Mouse (Mus musculus) forebrain, embryonic 12.5 days (tissue): Measurements from ENCODE around the gene Lhcgr. TPM values are rescaled to one million over a fixed set of nuclear protein-coding genes. Genes with fewer than 3 reads are reported as not detected.

Experiments
- ATAC-seq: fragments of 200-750 bp; cut with Nextera tagmentation; 2 replicates; pipeline ENCODE4 v1.8.0; 2017; ENCODE audit warnings: moderate TSS enrichment; ENCODE audit not compliant: low FRiP score
- H3K27ac ChIP-seq: fragments of 300-500 bp; sonication (generic); 2 replicates; pipeline ENCODE4 v1.5.1; 2016; ENCODE audit warnings: mild to moderate bottlenecking
- H3K27me3 ChIP-seq: fragments of 300-500 bp; sonication (generic); 2 replicates; pipeline ENCODE4 v1.6.1; 2016; ENCODE audit warnings: mild to moderate bottlenecking
- H3K36me3 ChIP-seq: fragments of 300-500 bp; sonication (generic); replicated peaks from 2 replicates; pipeline ENCODE4 v1.6.1; 2016; ENCODE audit warnings: mild to moderate bottlenecking
- H3K4me1 ChIP-seq: fragments of 300-500 bp; sonication (generic); 2 replicates; pipeline ENCODE4 v1.6.1; 2016
- H3K4me2 ChIP-seq: fragments of 300-500 bp; sonication (generic); 2 replicates; pipeline ENCODE4 v1.6.1; 2016; ENCODE audit warnings: mild to moderate bottlenecking, moderate library complexity
- H3K4me3 ChIP-seq: fragments of 300-500 bp; sonication (generic); replicated peaks from 2 replicates; pipeline ENCODE4 v1.5.1; 2016; ENCODE audit warnings: mild to moderate bottlenecking
- H3K9ac ChIP-seq: fragments of 300-500 bp; sonication (generic); 2 replicates; pipeline ENCODE4 v1.6.1; 2016; ENCODE audit warnings: mild to moderate bottlenecking
- H3K9me3 ChIP-seq: fragments of 300-500 bp; sonication (generic); 2 replicates; pipeline ENCODE4 v1.6.1; 2016
- WGBS: fragments of 180-500 bp; shearing (Covaris S2); methylation state at CpG from one replicate; pipeline ENCODE4 v1.1.7; 2016; 5-methylcytosine and 5-hydroxymethylcytosine counted together
- polyA plus RNA-seq: library from polyadenylated mRNA; unstranded; fragments of >200 nt; fragmentation: Nextera tagmentation; extraction: Ambion mirVana; gene quantifications from 2 replicates; pipeline ENCODE4 v1.2.1, GENCODE M21; 2016

Lhcgr gene
- polyA plus RNA-seq, 1 experiment from 2014 or later = 0.69 TPM

GRCm38 (mm10) chr17:88700901-88701300 lies 90.9 kb downstream of the Lhcgr start:
- Histone ChIP-seq H3K4me3 (no peak overlapping the region), H3K27ac (no peak overlapping the region), H3K9me3 (no peaks in the 10 kb centered on the region), H3K36me3 (no peaks in the 10 kb centered on the region), H3K4me1 (peaks cover 9% of the 10 kb centered on the region; the same call in 1 of the 2 replicates), H3K9ac (no peak overlapping the region), H3K27me3 (no peaks in the 10 kb centered on the region), H3K4me2 (no peak overlapping the region)
- ATAC-seq = no peak

DNA sequence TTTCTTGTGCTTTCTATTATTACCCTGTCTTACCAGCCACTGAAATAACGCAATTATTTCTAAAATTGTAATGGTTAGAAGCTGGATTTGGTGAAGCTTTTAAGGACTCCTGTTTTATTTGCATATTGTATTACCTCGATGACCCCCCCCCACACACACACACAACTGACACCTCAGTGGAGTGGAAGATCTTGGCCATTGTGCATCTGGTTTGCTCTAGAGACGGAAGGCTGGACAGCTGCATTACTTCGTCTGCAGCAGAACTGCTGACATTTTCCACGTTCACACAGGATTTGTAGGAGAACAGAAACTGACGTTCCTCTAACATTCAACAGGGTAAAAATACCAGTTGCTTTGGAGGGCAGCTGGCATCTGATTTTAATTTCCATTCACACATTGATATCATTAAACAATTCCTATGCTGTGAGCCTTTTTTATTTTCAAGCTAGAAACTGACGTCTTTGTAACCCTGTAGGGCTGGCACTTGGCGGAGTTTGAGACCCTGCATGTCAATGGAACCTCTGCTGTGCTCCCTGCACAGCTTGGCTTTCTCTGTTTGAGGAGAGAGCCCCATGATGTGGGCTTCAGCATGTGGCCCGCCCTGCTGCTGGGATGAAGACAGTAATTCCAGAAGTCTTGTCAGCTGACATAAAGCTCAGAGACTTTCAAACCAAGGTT lies 95.0 kb downstream of the Lhcgr start:
- H3K9me3 ChIP-seq = no peaks in the 10 kb centered on the region
- peaks cover 9% of the 10 kb centered on the region; the same call in 1 of the 2 replicates for H3K4me1 ChIP-seq
- no peak overlapping the region for H3K4me3 ChIP-seq
- H3K27me3 ChIP-seq = no peaks in the 10 kb centered on the region
- no peak overlapping the region for H3K9ac ChIP-seq
- WGBS = 54% methylated on average over 9 of the region's 9 CpGs
- H3K27ac ChIP-seq = peak overlapping the region; percentile 43; the same call in 1 of the 2 replicates
- no peak overlapping the region for H3K4me2 ChIP-seq
- no peaks in the 10 kb centered on the region for H3K36me3 ChIP-seq
- no peak for ATAC-seq

GRCm38 (mm10) chr17:88688226-88688625 lies 103.6 kb downstream of the Lhcgr start:
- no peak overlapping the region for H3K27ac ChIP-seq
- no peaks in the 10 kb centered on the region for H3K36me3 ChIP-seq
- H3K4me1 ChIP-seq = no peaks in the 10 kb centered on the region
- peak; percentile 55; the same call in 1 of the 2 replicates for ATAC-seq
- H3K4me3 ChIP-seq = no peak overlapping the region
- no peak overlapping the region for H3K9ac ChIP-seq
- H3K27me3 ChIP-seq = no peaks in the 10 kb centered on the region
- no peak overlapping the region; the same call in 1 of the 2 replicates for H3K4me2 ChIP-seq
- 34% methylated on average over 11 of the region's 11 CpGs for WGBS
- H3K9me3 ChIP-seq = no peaks in the 10 kb centered on the region

DNA sequence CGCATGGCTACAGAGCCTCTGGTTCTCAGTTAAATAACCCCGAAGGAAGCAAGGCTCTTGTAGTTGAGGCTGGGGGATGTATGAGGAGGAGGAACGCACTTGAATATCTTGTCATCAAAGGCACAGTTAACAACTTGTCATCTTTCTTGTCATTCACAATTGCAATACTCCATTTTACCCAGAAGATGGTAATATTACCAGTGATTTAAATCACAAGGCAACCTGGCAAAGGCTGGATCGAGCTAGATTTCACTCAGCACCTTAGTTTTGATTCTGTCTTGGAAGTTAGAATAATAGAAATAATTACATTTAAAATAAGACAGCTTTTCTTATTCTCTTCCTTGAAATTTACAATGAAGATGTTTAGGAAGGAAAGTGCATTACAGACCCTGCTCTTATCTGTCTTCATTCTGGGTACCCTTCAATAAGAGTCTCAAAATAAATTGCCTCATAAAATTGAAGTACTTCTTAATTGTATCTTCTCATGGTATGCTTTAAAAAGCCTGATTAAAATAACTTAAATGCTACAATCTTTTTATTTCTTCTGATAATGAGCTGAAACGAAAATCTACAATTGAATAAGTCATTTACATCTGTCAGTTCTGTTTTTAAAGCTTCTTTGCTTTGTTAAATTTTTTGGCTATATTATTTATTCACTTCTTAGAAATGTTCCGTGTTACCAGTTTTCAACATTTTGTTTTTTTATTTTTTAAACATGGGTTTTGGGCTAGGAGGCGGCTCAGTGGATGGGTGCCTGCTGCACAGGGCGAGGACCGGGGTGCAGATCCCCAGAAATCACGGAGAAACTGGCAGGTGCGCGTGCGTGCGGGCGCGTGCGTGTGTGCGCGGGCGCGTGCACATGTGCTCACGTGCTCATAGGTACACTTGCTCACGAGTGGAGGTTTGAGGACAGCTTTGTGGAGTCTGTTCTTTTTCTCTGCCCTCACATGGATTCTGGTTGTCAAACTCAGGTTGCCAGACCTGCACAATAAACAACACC lies 116.2 kb downstream of the Lhcgr start:
- WGBS = 92% methylated on average over 23 of the region's 23 CpGs
- Histone ChIP-seq H3K36me3 (no peaks in the 10 kb centered on the region), H3K4me1 (no peaks in the 10 kb centered on the region; the same call in 1 of the 2 replicates), H3K27me3 (peaks cover 22% of the 10 kb centered on the region), H3K9ac (no peak overlapping the region), H3K9me3 (no peaks in the 10 kb centered on the region), H3K4me2 (no peak overlapping the region), H3K27ac (no peak overlapping the region), H3K4me3 (no peak overlapping the region)
- ATAC-seq = no peak

- Histone ChIP-seq H3K9me3 (no peaks in the 10 kb centered on the region), H3K4me2 (no peak overlapping the region), H3K27me3 (peaks cover 48% of the 10 kb centered on the region), H3K4me3 (no peak overlapping the region), H3K9ac (no peak overlapping the region), H3K27ac (no peak overlapping the region), H3K36me3 (no peaks in the 10 kb centered on the region), H3K4me1 (peaks cover 18% of the 10 kb centered on the region)
- ATAC-seq = no peak
- 38% methylated on average over 4 of the region's 4 CpGs for WGBS
Measured at GRCm38 (mm10) chr17:88670800-88671199, 121.0 kb downstream of the Lhcgr start.

- 7% methylated on average over 2 of the region's 2 CpGs for WGBS
- H3K27ac ChIP-seq = no peak overlapping the region
- no peak overlapping the region for H3K4me2 ChIP-seq
- peaks cover 55% of the 10 kb centered on the region for H3K27me3 ChIP-seq
- no peak overlapping the region for H3K9ac ChIP-seq
- H3K36me3 ChIP-seq = no peaks in the 10 kb centered on the region
- H3K9me3 ChIP-seq = no peaks in the 10 kb centered on the region
- ATAC-seq = peak; percentile 37; the same call in 1 of the 2 replicates
- H3K4me3 ChIP-seq = no peak overlapping the region
- peaks cover 18% of the 10 kb centered on the region for H3K4me1 ChIP-seq
Measured at GRCm38 (mm10) chr17:88669921-88670320, 121.9 kb downstream of the Lhcgr start.

DNA sequence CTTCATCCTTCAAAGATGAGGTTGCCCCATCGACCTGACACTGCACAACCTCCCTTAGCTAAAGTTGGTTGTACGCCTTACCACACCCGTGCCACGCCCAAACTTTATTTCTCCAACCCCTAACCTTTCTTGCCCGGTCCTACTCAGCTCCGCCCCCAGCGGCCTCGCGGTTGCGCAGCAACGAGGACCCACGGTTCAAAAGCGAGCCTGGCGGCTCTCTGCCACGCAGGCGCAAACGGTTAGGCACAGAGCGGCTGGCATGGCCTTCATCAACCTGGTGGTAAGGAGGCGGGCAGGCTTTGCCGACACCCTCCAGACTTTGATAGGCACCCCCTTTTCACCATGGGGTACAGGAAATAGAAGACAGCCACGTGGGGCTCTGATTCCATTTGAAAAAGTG lies 123.3 kb downstream of the Lhcgr start, which contains the start of gene Gtf2a1l:
Gene Gtf2a1l (plus strand): TSS at position 209 of the 400 bp plus-strand sequence.
- WGBS = 38% methylated on average over 21 of the region's 21 CpGs
- Histone ChIP-seq H3K9me3 (no peaks in the 10 kb centered on the region), H3K36me3 (no peaks in the 10 kb centered on the region), H3K9ac (no peak within 1 kb of the TSS), H3K27ac (no peak within 1 kb of the TSS), H3K4me1 (peaks cover 18% of the 10 kb centered on the region), H3K27me3 (peaks cover 46% of the 10 kb centered on the region), H3K4me3 (no peak within 1 kb of the TSS), H3K4me2 (peak within 1 kb of the TSS; percentile 21)
- peak; percentile 47; the same call in 1 of the 2 replicates for ATAC-seq

Other genes with a start within 250 kb of the Lhcgr start
- 1.5 and 2.4 TPM in 2 replicates for gene Ston1, start 194.3 kb downstream of the Lhcgr start, polyA plus RNA-seq
- not detected in 2 replicates for gene Gtf2a1l, start 123.3 kb downstream of the Lhcgr start, polyA plus RNA-seq